Mouse (Mus musculus): ENCODE measurements around the gene Iqcf1.
"Not testable (repeated sequence)": the region's sequence is repeated elsewhere in the genome, so short reads cannot be mapped to it uniquely, and the experiment has no call there.

DNA sequence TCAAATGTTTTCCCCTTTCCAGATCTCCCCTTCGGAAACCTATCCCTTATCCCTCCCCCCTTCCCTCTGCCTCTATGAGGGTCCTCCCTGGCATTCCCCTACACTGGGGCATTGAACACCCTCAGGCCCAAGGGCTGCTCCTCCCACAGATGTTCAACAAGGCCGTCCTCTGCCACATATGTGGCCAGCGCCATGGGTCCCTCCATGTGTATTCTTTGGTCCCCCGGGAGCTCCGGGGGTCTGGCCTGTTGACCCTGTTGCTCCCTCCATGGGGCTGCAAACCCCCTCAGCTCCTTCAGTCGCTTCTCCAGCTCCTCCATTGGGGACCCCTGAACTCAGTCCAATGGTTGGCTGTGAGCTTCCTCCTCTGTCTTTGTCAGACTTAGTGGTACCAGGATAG lies 12.2 kb upstream of the Iqcf1 start:
- TF ChIP-seq POLR2A (IDR thresholded peaks at IDR 0.05; ENCODE audit: borderline replicate concordance, control insufficient read depth, low read depth, low read length); CTCF (IDR thresholded peaks at IDR 0.05; ENCODE audit: control insufficient read depth, insufficient read depth, low read length): not testable (repeated sequence)

All from bone marrow, adult 2 months (tissue).